Mouse (Mus musculus): ENCODE results near the gene Mesd. TPM values are rescaled to one million over a fixed set of nuclear protein-coding genes. Genes with fewer than 3 reads are reported as not detected.

The Mesd gene
- polyA plus RNA-seq, 1 experiment from 2014 or later: 83.9 TPM

DNA sequence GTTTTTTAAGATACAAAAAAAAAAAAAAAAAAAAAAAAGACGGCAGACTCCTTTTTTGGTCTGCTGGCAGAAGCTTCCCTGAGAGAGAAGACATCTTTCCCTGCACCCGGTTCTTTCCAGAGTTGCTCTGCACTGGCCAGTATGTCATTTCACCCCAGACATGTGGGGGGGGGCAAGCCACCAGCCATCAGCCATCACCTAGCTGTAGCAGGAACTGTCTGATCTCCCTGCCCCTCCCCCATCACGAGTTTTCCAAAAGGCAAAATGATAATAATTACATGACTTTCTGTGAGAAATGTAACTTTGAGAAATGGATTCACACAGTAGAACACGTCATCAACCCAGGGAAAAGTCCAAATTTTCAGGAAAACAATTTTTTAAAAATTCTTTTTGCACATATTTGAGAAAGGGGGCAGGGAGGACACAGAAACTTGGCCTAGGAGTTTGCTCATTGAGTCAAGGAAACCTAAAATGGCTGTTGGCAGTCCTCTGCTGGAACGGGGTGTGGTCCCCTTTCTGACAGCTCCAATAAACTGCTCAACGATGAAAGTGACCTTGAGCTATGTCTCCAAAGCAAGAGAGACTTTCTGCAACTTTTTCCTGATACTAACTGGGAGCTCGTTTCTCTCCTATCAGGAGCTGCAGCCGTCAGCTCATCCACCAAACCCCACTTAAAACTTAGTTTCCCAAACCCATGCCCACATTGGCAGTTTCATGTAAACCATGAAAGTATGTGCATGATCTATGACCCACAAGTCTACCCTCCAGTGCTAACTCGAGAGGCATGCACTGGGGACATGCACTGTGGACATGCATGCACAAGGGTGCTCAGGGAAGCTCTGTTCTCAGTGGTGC is 27.7 kb upstream of the Mesd start:
- Histone ChIP-seq H3K27me3 (replicated peaks) (no peaks in the 10 kb centered on the region), H3K4me1 (peaks cover 19% of the 10 kb centered on the region), H3K36me3 (no peaks in the 10 kb centered on the region), H3K9ac (no peak overlapping the region), H3K4me2 (no peak overlapping the region), H3K4me3 (no peak overlapping the region), H3K9me3 (no peaks in the 10 kb centered on the region), H3K27ac (replicated peaks) (0 out of 2 replicates have a peak overlapping the region, but pooled peaks have one; percentile 1)
- no peak for ATAC-seq (ENCODE audit: extremely low read depth, insufficient number of reproducible peaks, low FRiP score, low TSS enrichment)
- WGBS: 53% methylated on average over 9 of the region's 9 CpGs

DNA sequence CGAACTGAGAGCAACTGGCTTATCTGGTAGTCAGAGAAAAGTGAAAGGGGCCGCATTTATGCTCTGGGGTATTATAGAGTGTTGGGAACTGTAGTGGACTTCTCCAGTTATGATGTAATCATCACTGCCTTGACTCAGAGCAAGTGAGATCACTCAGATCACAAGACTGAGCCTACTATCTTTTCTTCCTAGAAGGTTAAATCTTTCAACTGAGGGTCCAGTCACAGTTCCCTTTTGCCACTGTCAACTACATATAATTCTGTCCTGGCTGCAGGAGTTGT is 27.1 kb upstream of the Mesd start:
- Histone ChIP-seq H3K9ac (no peak overlapping the region), H3K4me1 (peaks cover 20% of the 10 kb centered on the region), H3K4me3 (no peak overlapping the region), H3K4me2 (no peak overlapping the region), H3K27ac (replicated peaks) (0 out of 2 replicates have a peak overlapping the region, but pooled peaks have one; percentile 1), H3K27me3 (replicated peaks) (no peaks in the 10 kb centered on the region), H3K36me3 (no peaks in the 10 kb centered on the region), H3K9me3 (no peaks in the 10 kb centered on the region)
- no peak for ATAC-seq (ENCODE audit: extremely low read depth, insufficient number of reproducible peaks, low FRiP score, low TSS enrichment)
- 44% methylated on average over 2 of the region's 2 CpGs for WGBS

- ATAC-seq (ENCODE audit: extremely low read depth, insufficient number of reproducible peaks, low FRiP score, low TSS enrichment): no peak
- H3K36me3 ChIP-seq: no peaks in the 10 kb centered on the region
- no peak overlapping the region for H3K4me3 ChIP-seq
- no peak overlapping the region for H3K4me2 ChIP-seq
- no peak overlapping the region for H3K27ac ChIP-seq (replicated peaks)
- WGBS: 80% methylated on average over 3 of the region's 3 CpGs
- H3K4me1 ChIP-seq: peaks cover 20% of the 10 kb centered on the region
- no peaks in the 10 kb centered on the region for H3K9me3 ChIP-seq
- no peaks in the 10 kb centered on the region for H3K27me3 ChIP-seq (replicated peaks)
- H3K9ac ChIP-seq: no peak overlapping the region
Measured at GRCm38 (mm10) chr7:83857921-83858320, 26.3 kb upstream of the Mesd start.

DNA sequence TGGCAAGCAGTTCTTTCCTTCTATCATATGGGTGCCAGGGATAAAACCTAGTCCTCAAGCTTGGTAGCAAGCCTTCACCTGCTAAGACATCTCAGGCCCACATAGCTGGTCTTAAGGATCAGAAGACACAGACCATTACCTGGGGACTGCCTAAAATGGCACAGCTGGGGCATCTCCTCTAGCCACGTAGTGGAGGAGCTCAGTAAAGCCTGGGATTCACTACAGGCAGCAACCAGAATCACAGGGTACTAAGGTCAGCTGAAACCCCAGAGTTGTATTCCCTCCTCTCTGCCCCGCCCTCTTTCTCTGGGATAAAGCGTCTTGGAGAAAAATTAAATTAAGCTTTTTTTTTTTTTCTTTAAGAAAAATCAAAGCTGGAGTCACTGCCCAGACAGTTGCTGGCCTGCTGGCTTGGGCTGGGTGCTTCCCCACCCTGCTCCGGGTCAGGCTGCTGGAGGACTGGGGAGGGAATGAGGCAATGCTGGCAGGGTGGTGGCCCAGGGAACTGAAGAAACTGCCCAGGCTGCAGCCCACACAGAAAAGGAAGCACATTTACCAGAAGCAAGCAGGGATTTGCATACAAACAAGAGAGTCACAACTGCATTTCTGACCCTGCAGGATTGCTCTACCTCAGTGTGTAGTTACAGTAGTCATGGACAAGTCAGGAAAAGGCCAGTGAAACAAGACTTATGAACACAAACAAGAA is 24.7 kb upstream of the Mesd start:
- Histone ChIP-seq H3K27ac (replicated peaks) (no peak overlapping the region), H3K27me3 (replicated peaks) (no peaks in the 10 kb centered on the region), H3K4me2 (no peak overlapping the region), H3K4me3 (no peak overlapping the region), H3K36me3 (no peaks in the 10 kb centered on the region), H3K9ac (no peak overlapping the region), H3K4me1 (peaks cover 22% of the 10 kb centered on the region), H3K9me3 (no peaks in the 10 kb centered on the region)
- ATAC-seq (ENCODE audit: extremely low read depth, insufficient number of reproducible peaks, low FRiP score, low TSS enrichment): no peak
- 59% methylated on average over 4 of the region's 4 CpGs for WGBS

GRCm38 (mm10) chr7:83863554-83863953 is 20.7 kb upstream of the Mesd start:
- Histone ChIP-seq H3K4me1 (peaks cover 13% of the 10 kb centered on the region), H3K9me3 (no peaks in the 10 kb centered on the region), H3K4me2 (no peak overlapping the region), H3K27me3 (replicated peaks) (no peaks in the 10 kb centered on the region), H3K9ac (no peak overlapping the region), H3K27ac (replicated peaks) (no peak overlapping the region), H3K36me3 (no peaks in the 10 kb centered on the region), H3K4me3 (no peak overlapping the region)
- 25% methylated on average over 2 of the region's 2 CpGs for WGBS
- ATAC-seq (ENCODE audit: extremely low read depth, insufficient number of reproducible peaks, low FRiP score, low TSS enrichment): no peak

- 66% methylated on average over 3 of the region's 3 CpGs for WGBS
- no peak for ATAC-seq (ENCODE audit: extremely low read depth, insufficient number of reproducible peaks, low FRiP score, low TSS enrichment)
- H3K4me2 ChIP-seq: no peak overlapping the region
- no peaks in the 10 kb centered on the region for H3K9me3 ChIP-seq
- no peaks in the 10 kb centered on the region for H3K36me3 ChIP-seq
- H3K27me3 ChIP-seq (replicated peaks): no peaks in the 10 kb centered on the region
- H3K4me1 ChIP-seq: peaks cover 4% of the 10 kb centered on the region
- no peak overlapping the region for H3K9ac ChIP-seq
- no peak overlapping the region for H3K4me3 ChIP-seq
- H3K27ac ChIP-seq (replicated peaks): no peak overlapping the region
Measured at GRCm38 (mm10) chr7:83868200-83868599, 16.1 kb upstream of the Mesd start.

GRCm38 (mm10) chr7:83869839-83870543 is 14.3 kb upstream of the Mesd start:
- H3K4me2 ChIP-seq: no peak overlapping the region
- ATAC-seq (ENCODE audit: extremely low read depth, insufficient number of reproducible peaks, low FRiP score, low TSS enrichment): no peak
- WGBS: 59% methylated on average over 5 of the region's 5 CpGs
- no peak overlapping the region for H3K4me3 ChIP-seq
- H3K27me3 ChIP-seq (replicated peaks): no peaks in the 10 kb centered on the region
- no peaks in the 10 kb centered on the region for H3K36me3 ChIP-seq
- H3K9me3 ChIP-seq: no peaks in the 10 kb centered on the region
- no peak overlapping the region for H3K9ac ChIP-seq
- H3K27ac ChIP-seq (replicated peaks): no peak overlapping the region
- H3K4me1 ChIP-seq: peaks cover 3% of the 10 kb centered on the region

DNA sequence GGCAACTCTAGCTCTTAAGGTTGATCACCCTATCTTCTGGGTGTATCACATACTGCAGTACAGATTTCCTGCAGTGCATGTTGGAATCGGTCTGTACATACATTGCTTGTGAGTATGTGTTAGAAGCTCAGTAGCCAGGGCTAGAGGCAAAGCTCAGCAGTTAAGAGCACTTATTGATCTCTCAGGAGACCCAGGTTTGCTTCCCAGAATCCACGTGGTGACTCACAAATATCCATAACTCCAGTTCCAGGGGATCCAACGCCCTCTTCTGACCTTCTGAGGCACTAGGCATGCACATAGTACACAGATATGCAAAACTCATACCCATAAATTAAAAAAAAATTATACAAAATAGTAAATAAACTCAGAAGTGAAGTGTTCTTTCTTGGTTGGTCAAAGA is 7.2 kb upstream of the Mesd start:
- WGBS: 83% methylated on average over 3 of the region's 3 CpGs
- peaks cover 37% of the 10 kb centered on the region for H3K36me3 ChIP-seq
- peaks cover 45% of the 10 kb centered on the region for H3K4me1 ChIP-seq
- no peak overlapping the region for H3K4me3 ChIP-seq
- no peaks in the 10 kb centered on the region for H3K9me3 ChIP-seq
- no peak for ATAC-seq (ENCODE audit: extremely low read depth, insufficient number of reproducible peaks, low FRiP score, low TSS enrichment)
- H3K9ac ChIP-seq: no peak overlapping the region
- H3K4me2 ChIP-seq: no peak overlapping the region
- no peak overlapping the region for H3K27ac ChIP-seq (replicated peaks)
- H3K27me3 ChIP-seq (replicated peaks): no peaks in the 10 kb centered on the region

DNA sequence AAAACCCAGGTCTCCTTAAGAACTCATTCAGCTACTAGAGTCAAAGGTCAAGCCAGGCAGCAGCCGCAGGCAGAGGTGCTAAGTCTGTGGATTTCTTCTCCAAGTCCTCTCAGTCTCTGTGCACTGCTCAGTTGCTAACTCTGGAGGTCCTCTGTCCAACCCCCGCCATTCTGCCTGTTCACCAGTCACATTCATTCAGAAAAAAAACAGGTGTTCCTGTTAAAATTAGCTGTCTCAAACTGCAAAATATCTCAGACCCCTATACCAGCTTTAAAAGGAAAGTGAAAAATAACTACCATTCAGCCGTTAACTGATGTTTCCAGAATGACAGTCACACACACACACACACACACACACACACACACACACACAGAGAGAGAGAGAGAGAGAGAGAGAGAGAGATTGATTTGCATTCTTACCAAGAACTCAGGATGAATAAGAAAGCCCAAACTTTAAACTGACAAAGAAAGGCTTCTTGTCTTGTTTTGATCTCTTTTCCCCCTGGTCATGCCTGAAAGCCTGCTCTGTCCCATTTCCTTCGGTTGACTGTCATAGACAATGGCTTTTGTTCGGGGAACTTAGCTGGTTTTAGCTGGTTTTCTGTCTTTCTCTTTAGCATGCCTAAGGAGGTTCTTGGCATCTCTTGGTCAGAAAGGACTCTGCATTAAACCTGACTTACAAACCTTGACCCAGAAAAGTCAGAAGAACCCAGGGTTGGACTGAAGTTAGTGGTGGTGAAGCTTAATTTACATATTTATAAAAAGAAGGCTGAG is 5.4 kb upstream of the Mesd start:
- Histone ChIP-seq H3K36me3 (peaks cover 42% of the 10 kb centered on the region), H3K9me3 (no peaks in the 10 kb centered on the region), H3K27ac (replicated peaks) (0 out of 2 replicates have a peak overlapping the region, but pooled peaks have one; percentile 28), H3K9ac (peak overlapping the region; percentile 62; the same call in 1 of the 2 replicates), H3K4me1 (peaks cover 52% of the 10 kb centered on the region), H3K4me3 (peak overlapping the region; percentile 21; the same call in 1 of the 2 replicates), H3K27me3 (replicated peaks) (no peaks in the 10 kb centered on the region), H3K4me2 (peak overlapping the region; percentile 97)
- no peak for ATAC-seq (ENCODE audit: extremely low read depth, insufficient number of reproducible peaks, low FRiP score, low TSS enrichment)
- 39% methylated on average over 5 of the region's 5 CpGs for WGBS

DNA sequence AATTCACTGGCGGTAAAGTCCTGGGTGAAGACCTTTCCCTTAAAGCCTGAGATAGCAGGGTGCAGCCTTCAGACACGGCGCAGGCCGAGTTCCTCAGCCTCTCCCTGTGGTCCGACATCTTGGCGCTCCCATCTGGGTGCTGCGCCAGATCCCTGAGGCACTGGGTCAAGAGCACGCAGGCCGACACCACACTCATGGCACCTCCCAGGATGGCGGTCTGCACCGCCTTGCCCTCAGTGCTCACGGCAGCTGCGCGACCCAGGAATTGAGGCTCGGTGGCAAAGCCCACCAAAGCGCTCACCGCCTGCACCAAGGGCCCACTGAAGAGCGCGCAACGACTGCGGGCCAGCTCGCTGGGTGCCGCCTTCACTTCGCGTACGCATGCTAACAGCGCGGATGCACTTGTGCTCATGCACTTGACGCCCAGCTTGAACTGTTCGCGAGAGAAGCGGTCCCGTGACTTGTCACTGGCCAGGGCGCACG is 2.1 kb upstream of the Mesd start:
- Histone ChIP-seq H3K4me1 (peaks cover 60% of the 10 kb centered on the region), H3K9ac (peak overlapping the region; percentile 92), H3K9me3 (no peaks in the 10 kb centered on the region), H3K27me3 (replicated peaks) (no peaks in the 10 kb centered on the region), H3K36me3 (peaks cover 31% of the 10 kb centered on the region), H3K4me2 (peak overlapping the region; percentile 97), H3K4me3 (peak overlapping the region; percentile 94), H3K27ac (replicated peaks) (peak overlapping the region; percentile 98)
- 77% methylated on average over 35 of the region's 35 CpGs for WGBS
- no peak for ATAC-seq (ENCODE audit: extremely low read depth, insufficient number of reproducible peaks, low FRiP score, low TSS enrichment)

Measured in heart, embryonic 13.5 days (tissue).